Mouse (Mus musculus) cerebellum, postnatal 36 days (tissue): ENCODE results near the gene Cep95.

Experiments
- DNase-seq, 2 experiments: peaks; one replicate each; pipeline ENCODE4 v3.0.0; 2021 to 2022; ENCODE audit warnings: mixed read lengths in 2 of 2

The Cep95 gene

GRCm38 (mm10) chr11:106815331-106815730 is 26.3 kb downstream of the Cep95 start:
- DNase-seq, result no peak

GRCm38 (mm10) chr11:106815761-106816160 is 26.7 kb downstream of the Cep95 start:
- no peak for DNase-seq

GRCm38 (mm10) chr11:106816316-106816715 is 27.3 kb downstream of the Cep95 start:
- DNase-seq, result no peak

DNA sequence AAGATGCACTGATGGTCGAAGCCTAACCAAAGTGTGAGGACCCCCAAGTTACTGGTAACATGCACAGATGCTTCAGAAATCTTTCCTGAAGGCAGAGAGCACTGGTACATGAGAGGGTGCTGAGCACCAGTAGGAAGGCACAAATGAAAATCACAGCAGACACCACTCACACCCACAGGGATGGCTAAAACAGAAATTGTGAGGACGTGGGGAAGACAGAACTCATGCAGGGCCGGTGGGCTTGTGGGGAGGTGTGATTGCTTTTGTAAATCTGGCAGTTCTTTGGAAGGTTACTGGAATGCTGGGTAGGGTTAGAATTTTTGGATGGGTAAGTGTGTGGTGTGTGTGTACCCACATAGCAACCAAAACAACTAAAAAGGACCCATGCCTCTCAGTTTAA is 28.1 kb downstream of the Cep95 start:
- DNase-seq, result no peak

- DNase-seq, result peak; percentile 86 to 87
These were observed 28.8 kb downstream of the Cep95 start for GRCm38 (mm10) chr11:106817808-106818207.

DNA sequence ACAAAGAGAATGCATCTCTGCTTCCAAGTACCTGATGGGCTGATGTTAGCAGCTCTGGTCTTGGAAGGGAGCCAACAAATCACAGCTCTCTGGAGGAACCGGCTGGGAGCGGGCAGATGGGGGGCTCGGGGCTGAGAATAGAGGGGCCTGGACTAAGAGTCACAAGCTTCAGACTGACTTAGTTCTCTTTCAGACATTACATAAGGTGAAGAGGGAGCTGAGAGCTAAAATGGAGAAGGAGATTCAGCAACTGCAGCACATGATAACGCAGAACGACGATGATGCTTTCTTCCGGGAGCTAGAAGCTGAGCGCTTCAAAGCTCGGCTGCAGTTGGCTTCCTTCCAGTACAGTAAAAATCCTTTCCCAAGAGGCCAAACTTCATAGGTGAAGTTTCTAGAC is 29.3 kb downstream of the Cep95 start:
- no peak for DNase-seq

- peak; percentile 43 to 58 for DNase-seq
These were observed 30.5 kb downstream of the Cep95 start for GRCm38 (mm10) chr11:106819595-106819994.

DNA sequence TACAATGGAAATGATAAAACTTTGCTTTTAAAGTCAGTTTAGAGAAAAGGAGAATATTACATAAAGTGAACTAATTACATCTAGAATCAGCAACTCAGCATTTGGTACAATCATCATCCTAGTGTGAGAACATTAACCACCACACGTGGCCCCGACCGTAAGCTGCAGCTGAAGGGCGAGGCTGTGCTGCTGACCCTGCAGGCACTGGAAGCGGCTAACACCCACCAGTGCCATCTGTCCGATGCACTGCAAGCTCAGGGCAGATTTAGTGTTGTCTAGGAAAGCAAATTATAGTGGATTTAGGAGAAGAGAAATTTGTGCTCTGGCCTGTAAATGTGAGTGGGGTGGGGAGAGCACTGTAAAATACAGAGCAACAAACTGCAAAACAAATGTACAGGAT is 31.2 kb downstream of the Cep95 start:
- DNase-seq, result peak in 1 of 2 experiments; percentile 42

DNA sequence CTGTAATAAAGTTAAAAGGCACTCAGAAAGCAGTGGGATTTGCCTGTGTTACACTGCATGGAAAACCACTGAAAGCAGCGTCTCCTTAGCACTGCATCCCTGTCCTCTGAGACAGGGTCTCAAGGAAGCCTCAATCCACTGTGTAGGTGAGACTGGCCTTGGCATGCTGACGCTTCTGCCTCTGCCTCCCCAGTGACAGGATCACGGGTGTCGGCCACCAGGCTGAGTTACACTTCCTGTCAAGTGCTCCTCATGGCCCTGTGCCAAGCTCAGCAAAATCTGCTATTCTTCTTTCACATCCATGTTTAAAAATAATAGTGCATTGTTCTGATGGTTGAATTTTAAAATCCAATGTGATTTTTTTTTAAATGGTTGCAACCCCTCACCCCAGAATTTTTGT is 31.9 kb downstream of the Cep95 start:
- DNase-seq, result peak; percentile 56 to 66

DNA sequence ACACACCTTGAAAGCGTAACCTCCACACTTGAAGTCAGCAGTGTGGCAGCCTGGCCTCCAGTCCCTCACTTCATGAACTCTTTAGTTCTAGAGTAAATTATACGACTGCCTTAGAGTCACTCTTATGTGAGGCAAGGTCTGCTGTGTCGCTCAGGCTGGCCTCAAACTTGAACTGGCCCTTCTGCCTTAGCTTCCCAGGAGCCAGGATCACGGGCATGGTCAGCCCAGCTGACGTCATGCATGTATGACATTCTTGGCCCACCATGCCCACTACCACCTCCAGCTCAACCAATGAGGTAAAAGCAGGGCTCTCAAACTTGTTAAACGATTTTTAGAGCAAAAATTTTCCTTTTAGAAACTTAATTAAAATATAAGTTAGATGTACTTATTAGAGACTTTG is 32.3 kb downstream of the Cep95 start:
- DNase-seq, result no peak

DNA sequence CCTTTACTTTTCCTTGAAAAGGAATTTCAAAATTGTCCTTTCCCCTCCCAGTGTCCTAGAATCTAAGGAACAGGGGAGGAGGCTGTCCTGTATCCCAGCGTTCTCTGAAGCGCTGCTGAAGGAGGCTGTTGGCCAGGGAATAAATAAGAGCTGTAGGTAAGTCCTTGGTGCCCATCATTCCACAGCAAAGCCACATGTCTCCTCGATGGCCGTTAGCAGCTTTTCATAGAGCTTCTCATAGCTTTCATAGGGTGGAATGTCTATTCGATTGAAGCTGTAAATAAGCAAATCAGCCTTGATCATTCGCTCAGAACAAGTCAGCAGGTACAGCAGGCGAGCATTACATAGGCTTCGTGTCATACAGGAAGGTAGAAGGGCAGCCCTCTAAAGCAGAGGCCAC is 33.4 kb downstream of the Cep95 start:
- peak in 1 of 2 experiments; percentile 72 for DNase-seq

GRCm38 (mm10) chr11:106822911-106823310 is 33.9 kb downstream of the Cep95 start:
- DNase-seq, result peak; percentile 89 to 91

- no peak for DNase-seq
These were observed 34.7 kb downstream of the Cep95 start for GRCm38 (mm10) chr11:106823741-106824140.

DNA sequence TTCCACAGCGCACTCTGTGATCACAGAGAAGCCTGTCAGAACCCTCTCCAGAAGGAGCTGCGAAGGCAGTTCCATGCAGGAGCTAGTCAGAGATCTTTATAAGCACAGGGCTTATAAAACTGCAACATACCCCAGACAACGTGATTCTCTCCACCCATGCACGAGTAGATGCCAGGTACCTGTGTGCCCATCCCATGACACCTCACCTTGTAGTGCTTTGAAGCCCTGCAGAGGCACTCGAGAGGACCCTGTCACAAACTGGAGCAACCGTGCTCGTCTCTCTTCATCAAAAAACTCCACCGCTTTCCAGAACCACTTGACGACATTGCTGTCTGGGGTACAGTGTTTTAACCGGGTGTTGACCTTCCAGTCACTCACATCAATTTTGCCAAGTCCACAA is 35.4 kb downstream of the Cep95 start:
- DNase-seq, result no peak

- DNase-seq, result no peak
These were observed 39.0 kb downstream of the Cep95 start for GRCm38 (mm10) chr11:106828079-106828478.

GRCm38 (mm10) chr11:106842002-106842401 is 53.0 kb downstream of the Cep95 start:
- DNase-seq, result peak; percentile 39 to 51

DNA sequence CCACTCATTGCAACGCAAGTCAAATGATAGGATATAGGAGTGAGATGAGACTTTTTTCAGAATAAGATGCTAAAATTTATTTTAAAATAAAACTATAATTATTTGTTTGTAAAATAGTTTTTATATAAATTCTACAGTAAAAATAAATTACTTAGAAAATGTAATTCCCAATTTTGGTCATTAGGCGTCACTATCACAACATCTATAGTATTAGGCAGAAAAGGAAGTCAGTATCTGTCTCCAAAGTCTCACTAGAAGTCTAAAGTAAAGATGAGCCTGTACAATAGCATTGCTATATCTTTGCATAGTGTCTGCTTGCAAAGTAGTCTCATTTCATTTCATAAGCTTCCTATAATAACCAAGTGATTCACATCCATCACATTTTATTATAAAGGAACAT is 62.4 kb downstream of the Cep95 start:
- no peak for DNase-seq
